Mouse (Mus musculus) liver, embryonic 14 days (tissue): Measurements from ENCODE around the gene Icam2. TPM values are rescaled to one million over a fixed set of nuclear protein-coding genes. Genes with fewer than 3 reads are reported as not detected.

Experiments used
- polyA plus RNA-seq: library from polyadenylated mRNA; depleted of rRNA; stranded (reverse); fragments of >200 nt; gene quantifications from 2 replicates; pipeline ENCODE4 v1.2.3, GENCODE M21; 2012; rRNA removed

Gene Icam2
- polyA plus RNA-seq: 11.7 and 15.2 TPM in 2 replicates

DNA sequence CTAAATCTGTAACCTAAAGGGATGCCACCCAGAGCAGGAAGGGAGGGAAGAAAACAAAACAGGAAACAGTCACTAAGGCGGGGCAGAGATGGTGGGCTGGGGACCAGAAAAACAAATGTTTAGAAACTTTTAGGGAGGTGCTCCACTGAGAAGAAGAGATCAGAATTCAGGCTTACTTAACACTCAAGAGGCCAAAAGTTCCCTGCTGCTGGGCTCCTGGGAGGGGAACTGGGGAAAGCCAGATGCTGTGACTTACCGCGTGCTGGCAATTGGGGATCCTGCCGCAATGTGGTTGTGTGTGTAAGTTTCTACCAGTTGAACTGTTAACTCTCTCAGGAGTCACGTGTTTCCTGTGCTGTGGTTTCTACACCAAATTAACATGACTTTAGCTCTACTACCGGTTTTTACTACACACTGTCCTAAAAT, at the start of gene Icam2:
Icam2 (minus strand) TSS at position 285 of the 426 bp plus-strand sequence.

DNA sequence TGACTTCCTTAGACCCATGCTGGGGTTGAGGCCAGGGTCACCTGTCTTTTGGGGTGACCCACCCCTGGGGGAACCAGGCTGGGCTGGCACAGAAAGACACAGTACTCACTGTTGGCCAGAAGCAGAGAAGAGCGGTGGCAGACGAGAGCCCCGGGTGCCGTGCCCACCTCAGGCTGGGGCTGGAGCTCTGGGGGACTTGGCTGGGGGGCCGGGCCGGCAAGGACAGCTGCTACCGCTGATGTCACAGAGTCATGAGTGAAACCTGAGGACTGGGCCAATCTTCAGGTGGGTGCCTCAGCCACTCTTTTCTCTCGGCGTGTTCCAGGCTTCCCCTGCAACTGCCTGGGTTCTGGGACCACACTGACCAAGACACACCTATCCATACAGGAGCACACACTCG, 22.5 kb downstream of the Icam2 start, which contains the start of gene Prr29:
Prr29 (plus strand) TSS at position 107 of the 400 bp plus-strand sequence.

DNA sequence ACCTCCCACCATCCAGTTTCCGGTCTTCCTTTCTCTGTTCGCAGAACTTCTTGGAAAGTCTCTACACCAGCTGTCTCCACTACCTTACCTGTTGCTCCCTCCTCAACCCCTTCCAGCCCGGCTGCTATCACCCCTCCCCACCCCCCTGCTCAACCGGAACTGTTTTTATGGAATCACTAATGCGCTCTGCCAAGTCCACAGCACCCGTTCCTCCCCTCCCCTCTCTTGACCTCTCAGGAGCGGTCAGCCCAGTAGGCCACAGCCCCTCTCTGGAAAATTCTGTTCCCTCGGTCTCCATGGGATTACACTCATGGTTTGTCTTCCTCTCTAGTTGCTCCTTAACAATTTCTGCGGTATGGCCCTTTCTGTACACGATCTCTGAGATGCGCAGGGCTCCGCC, 34.7 kb downstream of the Icam2 start, which contains the start of gene Scn4a:
Scn4a (minus strand) TSS at position 101 of the 400 bp plus-strand sequence.

Other genes with a start within 250 kb of the Icam2 start
- not detected in 2 replicates for gene Gm10840, start 227.2 kb downstream of the Icam2 start, polyA plus RNA-seq
- 23.6 and 28.2 TPM in 2 replicates for gene Limd2, start 227.2 kb downstream of the Icam2 start, polyA plus RNA-seq
- 8.8 and 10.2 TPM in 2 replicates for gene Strada, start 185.9 kb downstream of the Icam2 start, polyA plus RNA-seq
- gene Ccdc47, start 171.7 kb downstream of the Icam2 start, polyA plus RNA-seq: 21.0 and 21.5 TPM in 2 replicates
- 15.8 and 16.0 TPM in 2 replicates for gene Ddx42, start 171.1 kb downstream of the Icam2 start, polyA plus RNA-seq
- gene Ftsj3, start 132.0 kb downstream of the Icam2 start, polyA plus RNA-seq: 29.7 and 30.8 TPM in 2 replicates
- 120 and 129 TPM in 2 replicates for gene Psmc5, start 131.9 kb downstream of the Icam2 start, polyA plus RNA-seq
- gene Smarcd2, start 115.1 kb downstream of the Icam2 start, polyA plus RNA-seq: 34.1 and 35.7 TPM in 2 replicates
- 0.15 and 0.16 TPM in 2 replicates for gene Tcam1, start 111.4 kb downstream of the Icam2 start, polyA plus RNA-seq
- gene Gh, start 86.2 kb downstream of the Icam2 start, polyA plus RNA-seq: 0.03 TPM in 1 of 2 replicates, not detected in the other
- 2.7 and 4.1 TPM in 2 replicates for gene Cd79b, start 73.3 kb downstream of the Icam2 start, polyA plus RNA-seq
- 0.01 and 0.03 TPM in 2 replicates for gene Scn4a, start 34.8 kb downstream of the Icam2 start, polyA plus RNA-seq
- not detected in 2 replicates for gene Prr29, start 22.6 kb downstream of the Icam2 start, polyA plus RNA-seq
- 4.4 and 5.1 TPM in 2 replicates for gene Ern1, start 99.8 kb upstream of the Icam2 start, polyA plus RNA-seq
- 6.4 and 6.9 TPM in 2 replicates for gene Tex2, start 225.3 kb upstream of the Icam2 start, polyA plus RNA-seq